Mouse (Mus musculus): ENCODE results near the gene Cav1. TPM values are rescaled to one million over a fixed set of nuclear protein-coding genes. Genes with fewer than 3 reads are reported as not detected.

The Cav1 gene
- total and polyA plus RNA-seq, 3 experiments, result 207 to 483 (median 212) TPM

DNA sequence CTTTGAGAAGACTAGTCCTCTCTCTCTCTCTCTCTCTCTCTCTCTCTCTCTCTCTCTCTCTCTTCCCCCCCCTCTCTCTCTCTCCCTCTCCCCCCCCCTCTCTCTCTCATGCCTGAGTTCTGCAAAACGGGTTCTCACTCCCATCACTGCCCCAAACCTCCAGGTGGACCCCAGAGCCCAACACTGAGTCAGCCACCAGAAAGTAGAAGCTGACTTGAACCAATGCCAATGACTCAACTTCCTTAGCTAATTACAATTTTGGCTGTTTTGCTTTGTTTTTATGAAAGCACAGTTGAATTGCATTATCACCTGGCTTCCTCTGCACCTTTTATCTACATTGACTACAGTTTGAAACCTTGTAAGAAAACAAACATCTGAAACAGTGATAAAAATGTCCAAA, 11.8 kb downstream of the Cav1 start:
- no peak for TF ChIP-seq EP300 (IDR thresholded peaks at IDR 0.05; ENCODE audit: insufficient read depth, low read depth, low read length)
- TF ChIP-seq CTCF (IDR thresholded peaks at IDR 0.05), result no peak
- TF ChIP-seq POLR2A (IDR thresholded peaks at IDR 0.05; ENCODE audit: insufficient read depth, low read depth, low read length), result no peak
- WGBS, result 25% methylated on average over 1 of the region's 1 CpGs
- no peak for DNase-seq
- intact Hi-C loops (cut with DNase I), result loop anchor here (2.0 kb wide), 1 partner anchor 35 kb away; no protein-coding TSS in a partner anchor
- peak overlapping the region; percentile 45 for H3K27ac ChIP-seq
- H3K79me2 ChIP-seq (replicated peaks; ENCODE audit: control insufficient read depth, insufficient read depth, low read length), result no peaks in the 10 kb centered on the region
- peaks cover 20% of the 10 kb centered on the region for H3K4me1 ChIP-seq (ENCODE audit: control insufficient read depth, insufficient read depth, low read length)
- no peaks in the 10 kb centered on the region for H3K27me3 ChIP-seq (ENCODE audit: control insufficient read depth, insufficient read depth, low read length)
- peaks cover 64% of the 10 kb centered on the region for H3K36me3 ChIP-seq (ENCODE audit: control insufficient read depth, insufficient read depth, low read length)
- no peak overlapping the region for H3K9ac ChIP-seq (ENCODE audit: low read depth, low read length)
- no peak overlapping the region for H3K4me3 ChIP-seq

DNA sequence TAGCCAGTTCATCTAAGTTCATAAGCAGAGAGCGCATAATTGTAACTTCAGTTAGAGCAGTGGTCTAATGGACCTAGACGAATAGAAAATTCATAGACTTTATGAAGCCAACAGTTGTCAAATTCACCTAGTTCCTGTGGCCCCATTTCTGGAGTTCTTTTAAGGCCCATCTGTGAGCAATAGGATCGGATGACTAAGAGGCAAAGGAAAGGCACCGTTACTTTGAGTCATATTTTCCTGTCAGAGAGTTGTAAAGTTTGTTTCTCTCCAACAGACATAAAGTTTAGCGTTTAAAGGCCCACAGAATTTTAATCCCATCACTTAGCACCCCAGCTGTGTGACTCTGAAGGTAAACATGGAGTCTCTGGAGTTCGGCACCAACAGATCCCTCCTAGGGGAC, 15.8 kb downstream of the Cav1 start:
- Histone ChIP-seq H3K27ac (peak overlapping the region; percentile 22), H3K36me3 (ENCODE audit: control insufficient read depth, insufficient read depth, low read length) (peaks cover 63% of the 10 kb centered on the region), H3K4me1 (ENCODE audit: control insufficient read depth, insufficient read depth, low read length) (peaks cover 14% of the 10 kb centered on the region), H3K79me2 (replicated peaks; ENCODE audit: control insufficient read depth, insufficient read depth, low read length) (peaks cover 1% of the 10 kb centered on the region; the same call in 1 of the 2 replicates), H3K27me3 (ENCODE audit: control insufficient read depth, insufficient read depth, low read length) (no peaks in the 10 kb centered on the region), H3K9ac (ENCODE audit: low read depth, low read length) (no peak overlapping the region), H3K4me3 (no peak overlapping the region)
- no peak for DNase-seq
- TF ChIP-seq CTCF (IDR thresholded peaks at IDR 0.05) (no peak), POLR2A (IDR thresholded peaks at IDR 0.05; ENCODE audit: insufficient read depth, low read depth, low read length) (no peak), EP300 (IDR thresholded peaks at IDR 0.05; ENCODE audit: insufficient read depth, low read depth, low read length) (no peak)
- intact Hi-C loops (cut with DNase I), result no loop called here
- 56% methylated on average over 6 of the region's 6 CpGs for WGBS

DNA sequence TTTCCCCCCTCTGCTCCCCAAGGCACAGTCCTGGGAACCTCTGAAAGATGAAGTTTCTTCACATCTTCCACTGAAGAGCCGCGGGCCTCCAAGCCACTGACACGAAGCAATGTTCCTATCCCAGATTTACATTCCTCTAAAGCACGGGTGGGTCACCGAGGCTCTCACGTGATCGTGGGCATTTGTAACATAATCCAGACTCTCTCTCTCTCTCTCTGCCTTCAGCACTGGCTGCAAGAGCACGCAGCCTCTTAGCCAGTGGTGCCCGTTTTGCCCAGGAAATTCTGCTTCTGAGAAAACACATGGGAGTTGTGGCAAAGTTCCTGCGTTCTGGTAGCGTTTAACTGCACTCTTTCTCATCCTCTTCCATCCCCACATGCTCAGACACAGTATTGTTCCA, 21.1 kb downstream of the Cav1 start:
- Histone ChIP-seq H3K27ac (peak overlapping the region; percentile 9), H3K36me3 (ENCODE audit: control insufficient read depth, insufficient read depth, low read length) (peaks cover 59% of the 10 kb centered on the region)

DNA sequence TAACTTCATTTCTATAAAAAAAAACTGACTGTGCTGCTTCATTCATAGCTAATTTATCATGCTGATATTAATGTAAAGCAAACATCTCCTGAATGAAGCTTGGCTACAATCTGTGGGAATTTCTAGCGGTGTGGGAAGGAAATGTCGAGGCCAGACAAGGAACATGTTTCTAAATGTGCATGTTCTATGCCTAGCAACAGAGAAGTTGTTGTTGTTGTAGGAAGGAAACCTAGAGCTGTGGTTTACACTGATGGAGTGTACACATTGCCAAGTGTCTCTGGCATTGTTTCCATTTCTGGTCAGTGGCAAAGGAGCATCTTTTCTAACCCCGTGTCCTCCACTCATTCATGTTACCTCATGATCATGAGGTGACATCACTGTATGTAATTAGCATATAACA, 23.7 kb downstream of the Cav1 start:
- TF ChIP-seq CTCF (IDR thresholded peaks at IDR 0.05) (no peak), EP300 (IDR thresholded peaks at IDR 0.05; ENCODE audit: insufficient read depth, low read depth, low read length) (no peak), POLR2A (IDR thresholded peaks at IDR 0.05; ENCODE audit: insufficient read depth, low read depth, low read length) (no peak)

More for the DNA sequence above, 21.1 kb downstream of the Cav1 start:
- Histone ChIP-seq H3K27me3 (ENCODE audit: control insufficient read depth, insufficient read depth, low read length) (no peaks in the 10 kb centered on the region), H3K79me2 (replicated peaks; ENCODE audit: control insufficient read depth, insufficient read depth, low read length) (peaks cover 3% of the 10 kb centered on the region; the same call in 1 of the 2 replicates), H3K4me1 (ENCODE audit: control insufficient read depth, insufficient read depth, low read length) (peaks cover 17% of the 10 kb centered on the region), H3K9ac (ENCODE audit: low read depth, low read length) (no peak overlapping the region), H3K4me3 (no peak overlapping the region)
- WGBS, result 39% methylated on average over 11 of the region's 11 CpGs
- TF ChIP-seq POLR2A (IDR thresholded peaks at IDR 0.05; ENCODE audit: insufficient read depth, low read depth, low read length), result no peak
- no peak for TF ChIP-seq EP300 (IDR thresholded peaks at IDR 0.05; ENCODE audit: insufficient read depth, low read depth, low read length)
- no peak for TF ChIP-seq CTCF (IDR thresholded peaks at IDR 0.05)
- no peak for DNase-seq
- intact Hi-C loops (cut with DNase I), result no loop called here

DNA sequence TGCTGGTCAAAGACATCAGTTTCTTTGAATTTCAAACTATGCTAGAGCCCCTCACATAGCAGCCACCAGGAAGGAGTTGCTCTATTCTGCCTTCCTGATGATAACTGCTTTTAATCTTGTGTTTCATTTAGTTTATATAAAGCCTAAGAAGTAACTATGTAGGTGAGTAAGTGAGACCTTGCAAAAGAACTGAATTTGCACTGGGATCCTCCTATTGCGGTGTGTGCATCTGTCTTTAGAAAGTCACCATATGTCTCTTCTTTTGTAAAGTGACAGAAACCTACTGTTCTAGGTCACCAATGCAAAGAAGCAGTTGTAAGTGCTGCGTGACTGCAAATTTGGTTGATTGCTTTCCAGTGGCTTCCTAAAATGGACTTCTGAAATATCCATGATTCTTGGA, 31.6 kb downstream of the Cav1 start:
- no peak overlapping the region for H3K27ac ChIP-seq
- no peak for DNase-seq
- 90% methylated on average over 2 of the region's 2 CpGs for WGBS
- no peaks in the 10 kb centered on the region for H3K27me3 ChIP-seq (ENCODE audit: control insufficient read depth, insufficient read depth, low read length)
- H3K36me3 ChIP-seq (ENCODE audit: control insufficient read depth, insufficient read depth, low read length), result peaks cover 42% of the 10 kb centered on the region
- H3K4me1 ChIP-seq (ENCODE audit: control insufficient read depth, insufficient read depth, low read length), result peaks cover 7% of the 10 kb centered on the region
- intact Hi-C loops (cut with DNase I), result no loop called here
- H3K79me2 ChIP-seq (replicated peaks; ENCODE audit: control insufficient read depth, insufficient read depth, low read length), result no peaks in the 10 kb centered on the region
- H3K9ac ChIP-seq (ENCODE audit: low read depth, low read length), result no peak overlapping the region
- TF ChIP-seq EP300 (IDR thresholded peaks at IDR 0.05; ENCODE audit: insufficient read depth, low read depth, low read length) (no peak), CTCF (IDR thresholded peaks at IDR 0.05) (no peak), POLR2A (IDR thresholded peaks at IDR 0.05; ENCODE audit: insufficient read depth, low read depth, low read length) (no peak)
- no peak overlapping the region for H3K4me3 ChIP-seq

More for the DNA sequence above, 23.7 kb downstream of the Cav1 start:
- Histone ChIP-seq H3K27me3 (ENCODE audit: control insufficient read depth, insufficient read depth, low read length) (no peaks in the 10 kb centered on the region), H3K36me3 (ENCODE audit: control insufficient read depth, insufficient read depth, low read length) (peaks cover 53% of the 10 kb centered on the region), H3K4me1 (ENCODE audit: control insufficient read depth, insufficient read depth, low read length) (peaks cover 15% of the 10 kb centered on the region), H3K27ac (peak overlapping the region; percentile 7; the same call in 1 of the 2 replicates), H3K4me3 (no peak overlapping the region), H3K79me2 (replicated peaks; ENCODE audit: control insufficient read depth, insufficient read depth, low read length) (peaks cover 3% of the 10 kb centered on the region; the same call in 1 of the 2 replicates), H3K9ac (ENCODE audit: low read depth, low read length) (no peak overlapping the region)
- no peak for DNase-seq
- intact Hi-C loops (cut with DNase I), result no loop called here
- WGBS, result 36% methylated on average over 3 of the region's 3 CpGs

DNA sequence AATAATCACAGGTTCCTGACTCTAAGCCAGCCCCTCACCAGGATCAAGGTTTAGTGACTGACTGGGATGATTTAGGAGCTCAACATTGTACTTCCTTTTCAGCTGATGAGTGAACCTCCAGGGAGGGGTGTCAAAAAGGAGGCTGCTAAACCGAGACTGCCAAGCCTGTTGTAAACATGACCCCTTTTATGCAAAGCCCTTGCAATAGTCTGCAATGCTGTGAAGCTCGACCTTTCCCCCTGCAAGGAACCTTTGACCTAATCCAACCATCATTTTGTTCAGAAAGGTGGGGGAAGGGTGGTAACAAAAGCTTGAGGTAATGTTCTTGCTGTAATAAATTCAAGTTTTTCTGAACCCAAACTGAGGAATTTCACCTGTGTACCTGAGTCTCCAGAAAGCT, 34.3 kb downstream of the Cav1 start:
- no peak for DNase-seq
- H3K4me1 ChIP-seq (ENCODE audit: control insufficient read depth, insufficient read depth, low read length), result peaks cover 4% of the 10 kb centered on the region
- H3K27me3 ChIP-seq (ENCODE audit: control insufficient read depth, insufficient read depth, low read length), result no peaks in the 10 kb centered on the region
- H3K36me3 ChIP-seq (ENCODE audit: control insufficient read depth, insufficient read depth, low read length), result peaks cover 32% of the 10 kb centered on the region
- intact Hi-C loops (cut with DNase I), result no loop called here
- TF ChIP-seq POLR2A (IDR thresholded peaks at IDR 0.05; ENCODE audit: insufficient read depth, low read depth, low read length), result no peak
- TF ChIP-seq CTCF (IDR thresholded peaks at IDR 0.05), result no peak
- TF ChIP-seq EP300 (IDR thresholded peaks at IDR 0.05; ENCODE audit: insufficient read depth, low read depth, low read length), result no peak
- WGBS, result 24% methylated on average over 2 of the region's 2 CpGs
- H3K9ac ChIP-seq (ENCODE audit: low read depth, low read length), result no peak overlapping the region
- H3K27ac ChIP-seq, result no peak overlapping the region; the same call in 1 of the 2 replicates
- no peak overlapping the region for H3K4me3 ChIP-seq
- no peaks in the 10 kb centered on the region for H3K79me2 ChIP-seq (replicated peaks; ENCODE audit: control insufficient read depth, insufficient read depth, low read length)

Measured in heart, adult 2 months (tissue).